Mouse (Mus musculus): ENCODE measurements around the gene Gabbr2.

DNA sequence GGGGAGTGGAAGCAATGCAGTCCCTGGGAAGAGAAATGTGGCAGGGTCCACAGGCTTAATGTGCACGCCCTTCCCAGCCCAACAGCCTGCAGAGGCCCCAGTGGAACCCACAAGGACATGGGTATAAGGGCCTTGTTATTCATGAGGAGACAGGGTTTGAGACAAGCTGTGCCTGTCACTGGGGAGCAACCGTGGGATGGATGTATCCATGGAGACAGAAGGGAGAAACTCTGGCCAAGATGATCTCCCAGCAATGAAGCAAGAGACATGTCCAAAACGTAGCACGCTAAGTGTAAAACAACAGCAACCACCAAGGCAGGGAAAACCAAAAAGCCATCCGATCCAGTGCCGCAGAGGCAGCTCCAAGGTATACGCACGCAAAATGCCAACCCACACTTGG, 246.1 kb downstream of the Gabbr2 start:
- TF ChIP-seq CTCF (IDR thresholded peaks at IDR 0.05; ENCODE audit: borderline replicate concordance, extremely low read depth, insufficient read depth, insufficient read length) = no peak
- no peak for TF ChIP-seq POLR2A (IDR thresholded peaks at IDR 0.05; ENCODE audit: borderline replicate concordance, extremely low read depth, insufficient read depth, insufficient read length, poor library complexity, severe bottlenecking)
